Mouse (Mus musculus) testis, adult 2 months (tissue): ENCODE results near the gene Cfap43.

Source experiments
- CTCF ChIP-seq: fragments of 200-500 bp; IDR thresholded peaks from 2 replicates; pipeline ENCODE4 v1.5.1; 2012; ENCODE audit warnings: low read depth, mild to moderate bottlenecking, inconsistent platforms, low read length, moderate library complexity; ENCODE audit not compliant: control insufficient read depth, insufficient read depth, insufficient replicate concordance
- POLR2A ChIP-seq: fragments of 200-500 bp; IDR thresholded peaks from 2 replicates; pipeline ENCODE4 v1.6.1; 2012; ENCODE audit warnings: low read depth, mild to moderate bottlenecking, inconsistent platforms, low read length, moderate library complexity; ENCODE audit not compliant: control insufficient read depth

GRCm38 (mm10) chr19:47868951-47869350, 50.1 kb downstream of the Cfap43 start:
- TF ChIP-seq CTCF (no peak), POLR2A (no peak)
